Mouse (Mus musculus) cerebellum, adult 9-11 months (tissue): ENCODE measurements at regions not wholly inside any gene's neighbourhood (a gene's known extent, or its start where the extent isn't known, plus 50 kb on each side); places are given as distances from the start of the nearest gene placed in this dataset.

ENCODE experiments used
- DNase-seq: peaks from one replicate; pipeline ENCODE4 v3.0.0; 2022

DNA sequence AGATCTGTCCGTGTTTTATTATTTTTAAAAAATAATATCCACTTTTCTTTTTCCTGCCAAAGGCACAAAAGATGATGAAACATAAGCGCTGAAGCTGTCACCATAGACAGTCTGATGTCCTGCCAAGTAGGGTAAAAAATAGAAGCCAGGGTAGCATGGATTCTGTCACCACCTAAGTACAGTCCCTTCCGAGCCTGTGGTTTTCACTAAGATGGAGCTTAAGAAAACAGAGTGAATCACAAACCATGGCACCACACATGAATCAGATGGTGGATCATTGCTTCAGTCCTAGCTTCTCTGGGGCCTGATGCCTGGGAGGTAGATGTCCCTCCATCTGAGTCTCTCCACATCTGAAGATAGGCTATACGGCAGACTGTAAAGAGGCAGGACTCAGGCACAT lies 55.9 kb upstream of the Fmod start:
- DNase-seq = no peak

DNA sequence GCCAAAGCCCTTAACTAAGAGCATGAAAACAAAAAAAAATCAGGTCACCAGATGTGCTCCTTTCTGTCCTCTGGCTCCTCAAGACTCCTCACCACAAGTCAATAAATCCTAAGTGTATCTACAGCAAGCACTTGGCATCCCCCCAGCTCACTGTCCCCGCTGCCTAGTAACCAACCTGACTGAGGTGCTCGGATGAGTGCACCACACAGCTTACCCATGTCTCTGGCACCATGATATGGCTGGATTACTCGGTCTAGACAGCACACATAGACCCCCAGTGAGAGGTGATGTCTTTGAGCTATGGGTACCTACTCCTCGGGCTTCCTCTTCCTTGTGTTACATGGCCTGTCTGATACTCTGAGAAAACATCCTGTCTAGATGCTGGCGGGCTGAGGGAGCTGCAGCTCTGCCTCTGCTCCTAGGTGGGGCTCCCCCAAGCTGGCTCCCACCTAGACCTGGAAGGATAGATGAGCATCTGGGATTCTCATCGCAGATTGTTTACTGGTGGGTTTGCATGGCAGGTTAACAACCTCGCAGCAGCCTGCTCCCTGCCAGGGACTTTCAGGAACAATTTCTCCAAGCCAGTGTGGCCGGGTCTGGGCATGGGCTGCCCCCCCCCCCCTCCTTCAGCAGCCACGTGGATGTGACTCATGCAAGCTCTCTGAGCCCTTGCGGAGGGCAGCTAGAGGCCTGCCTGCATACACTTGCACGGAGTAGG lies 57.2 kb upstream of the Prelp start:
- peak; percentile 66 for DNase-seq

DNA sequence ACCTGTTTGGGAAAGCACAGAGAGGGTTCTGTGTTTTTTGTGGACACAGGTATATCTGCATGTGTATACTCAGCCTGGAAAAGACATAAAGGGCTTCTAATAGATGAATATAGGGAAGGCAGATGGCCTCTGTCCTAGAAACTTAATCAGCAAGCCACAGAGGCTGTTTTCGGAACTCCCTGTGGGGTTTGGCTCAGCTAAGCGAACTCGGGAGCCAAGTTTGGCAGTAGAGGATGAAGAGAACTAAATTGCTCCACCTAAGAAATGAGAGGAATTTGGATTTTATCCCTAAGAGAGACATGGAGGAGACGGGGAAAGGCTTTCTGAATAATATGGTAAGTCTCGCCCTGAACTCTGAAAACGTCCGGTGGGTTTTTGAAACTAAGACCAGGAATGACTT lies 56.0 kb upstream of the Prelp start:
- DNase-seq = peak; percentile 90

DNA sequence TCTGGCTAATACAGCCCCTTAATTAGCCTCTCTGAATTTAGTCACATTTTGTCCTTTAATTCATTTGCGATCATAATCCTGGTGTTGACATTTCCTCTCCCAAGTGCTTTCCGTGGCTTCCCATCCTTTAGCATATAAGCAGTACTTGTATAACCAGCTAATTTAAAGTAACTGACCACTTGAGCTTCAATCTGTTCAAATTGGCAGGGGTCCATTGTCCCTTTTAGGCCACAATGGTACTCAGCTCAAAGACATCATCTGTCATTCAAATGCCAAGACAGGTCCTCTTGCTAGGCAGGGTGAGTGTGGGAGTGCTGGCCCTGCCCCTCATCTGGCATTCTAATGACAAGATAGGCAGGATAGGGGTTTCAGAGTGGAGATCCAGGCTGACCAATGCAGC lies 52.6 kb upstream of the Prelp start:
- DNase-seq = no peak

DNA sequence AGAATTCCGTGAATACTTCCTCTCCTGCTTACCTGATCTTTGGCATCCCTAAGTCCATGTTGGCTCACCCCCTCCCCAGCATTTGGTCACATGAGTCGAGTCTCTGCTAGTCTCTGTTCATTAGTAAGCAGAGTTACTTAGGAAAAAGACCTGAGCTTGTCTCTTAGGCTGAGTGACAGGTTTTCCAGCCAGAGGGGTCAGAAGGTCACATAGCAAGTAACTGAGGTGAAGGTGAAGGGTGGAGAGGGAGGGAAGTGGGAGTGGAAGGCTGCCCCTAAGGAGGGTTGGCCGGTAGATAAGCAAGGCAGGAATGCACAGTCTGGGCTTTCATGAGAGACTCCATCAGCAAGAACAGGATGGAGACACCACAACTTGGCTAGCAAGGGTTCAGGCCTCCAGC lies 50.1 kb upstream of the Prelp start:
- DNase-seq = no peak
